Mouse (Mus musculus) midbrain, embryonic 10.5 days (tissue): Measurements from ENCODE around the gene Zmym1. TPM values are rescaled to one million over a fixed set of nuclear protein-coding genes. Genes with fewer than 3 reads are reported as not detected.
"Not testable (repeated sequence)": the region's sequence is repeated elsewhere in the genome, so short reads cannot be mapped to it uniquely, and the experiment has no call there.

Experiments used
- DNase-seq: peaks from one replicate; pipeline ENCODE4 v3.0.0-alpha.2; 2017; ENCODE audit warnings: low spot score
- H3K27ac ChIP-seq: fragments of 300-500 bp; sonication (generic); replicated peaks from 2 replicates; pipeline ENCODE4 v1.5.1; 2016; ENCODE audit warnings: mild to moderate bottlenecking
- H3K27me3 ChIP-seq: fragments of 300-500 bp; sonication (generic); 2 replicates; pipeline ENCODE4 v1.6.1; 2016; ENCODE audit warnings: low read depth, mild to moderate bottlenecking; ENCODE audit not compliant: poor library complexity, severe bottlenecking
- H3K36me3 ChIP-seq: fragments of 300-500 bp; sonication (generic); 2 replicates; pipeline ENCODE4 v1.6.1; 2016; ENCODE audit warnings: mild to moderate bottlenecking, moderate library complexity
- H3K4me1 ChIP-seq: fragments of 300-500 bp; sonication (generic); 2 replicates; pipeline ENCODE4 v1.6.1; 2016
- H3K4me3 ChIP-seq: fragments of 300-500 bp; sonication (generic); 2 replicates; pipeline ENCODE4 v1.5.1; 2016; ENCODE audit warnings: mild to moderate bottlenecking, moderate library complexity
- H3K9me3 ChIP-seq: fragments of 300-500 bp; sonication (generic); replicated peaks from 2 replicates; pipeline ENCODE4 v1.6.1; 2016; ENCODE audit warnings: mild to moderate bottlenecking
- WGBS: fragments of 180-500 bp; shearing (Covaris S2); methylation state at CpG from one replicate; pipeline ENCODE4 v1.1.7; 2016; 5-methylcytosine and 5-hydroxymethylcytosine counted together
- polyA plus RNA-seq: library from polyadenylated mRNA; unstranded; fragments of >200 nt; fragmentation: Nextera tagmentation; extraction: Ambion mirVana; gene quantifications from 2 replicates; pipeline ENCODE4 v1.2.1, GENCODE M21; 2016

Gene Zmym1
- polyA plus RNA-seq, result 34.7 and 38.5 TPM in 2 replicates

- no peaks in the 10 kb centered on the region; the same call in 1 of the 2 replicates for H3K9me3 ChIP-seq
- H3K27ac ChIP-seq, result peak within 1 kb of the TSS; percentile 90
- peaks cover 11% of the 10 kb centered on the region for H3K4me1 ChIP-seq
- under 1% methylated on average over 38 of the region's 38 CpGs for WGBS
- peak; percentile 90 for DNase-seq
- H3K27me3 ChIP-seq, result no peaks in the 10 kb centered on the region
- peak within 1 kb of the TSS; percentile 88 for H3K4me3 ChIP-seq
- peaks cover 38% of the 10 kb centered on the region for H3K36me3 ChIP-seq
Observed at GRCm38 (mm10) chr4:127060585-127061290, at the start of gene Zmym1. Gene Zmym1 (minus strand): TSS chr4:127061152.

DNA sequence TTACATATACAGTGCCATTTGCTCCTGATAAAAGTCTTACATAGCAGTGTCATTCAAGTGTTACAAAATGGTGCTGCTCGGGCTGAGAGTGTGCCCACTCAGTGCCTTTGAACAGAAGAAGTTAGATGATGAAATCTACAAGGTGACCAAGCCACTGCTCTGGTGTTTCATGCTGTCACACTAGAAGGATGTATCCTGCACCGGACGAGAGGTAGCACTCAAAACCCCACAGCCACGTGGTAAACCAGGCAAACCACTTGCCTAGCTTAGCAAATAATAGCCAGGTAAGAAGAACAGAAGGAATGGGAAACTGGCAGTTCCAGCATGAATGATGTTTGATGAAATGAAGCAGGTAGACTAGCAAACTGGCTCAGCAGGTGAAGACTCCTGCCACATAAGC lies 49.6 kb upstream of the Zmym1 start:
- Histone ChIP-seq H3K27ac (no peak overlapping the region), H3K4me1 (no peaks in the 10 kb centered on the region), H3K4me3 (no peak overlapping the region), H3K27me3 (no peaks in the 10 kb centered on the region), H3K36me3 (peaks cover 30% of the 10 kb centered on the region), H3K9me3 (0 out of 2 replicates have a peak, but pooled peaks cover 3% of the 10 kb centered on the region)
- 82% methylated on average over 4 of the region's 4 CpGs for WGBS
- no peak for DNase-seq

DNA sequence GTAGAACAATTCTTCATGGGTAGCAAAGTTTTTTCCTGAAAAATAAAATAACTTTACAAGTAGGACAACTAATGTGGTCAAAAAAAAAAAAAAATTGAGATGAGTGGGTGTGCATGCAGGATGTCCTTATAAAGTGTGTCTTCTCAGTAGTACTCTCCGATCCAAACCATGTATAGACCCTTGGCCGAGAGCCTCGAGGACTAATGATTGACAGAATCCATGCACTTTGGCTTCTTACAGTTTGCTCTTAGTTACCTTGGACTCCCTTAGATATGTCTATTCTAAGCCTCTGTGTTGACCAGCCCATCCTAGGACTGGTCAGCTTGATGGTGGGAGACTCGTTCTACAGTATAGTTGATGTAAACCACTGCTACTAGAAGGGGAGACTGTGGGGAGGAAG lies 46.6 kb upstream of the Zmym1 start:
- H3K4me1 ChIP-seq, result no peaks in the 10 kb centered on the region
- no peaks in the 10 kb centered on the region for H3K27me3 ChIP-seq
- no peak overlapping the region for H3K4me3 ChIP-seq
- whole genome bisulfite sequencing, result 93% methylated on average over 4 of the region's 4 CpGs
- 0 out of 2 replicates have a peak, but pooled peaks cover 3% of the 10 kb centered on the region for H3K9me3 ChIP-seq
- no peak overlapping the region for H3K27ac ChIP-seq
- DNase-seq, result no peak
- peaks cover 36% of the 10 kb centered on the region for H3K36me3 ChIP-seq

- WGBS, result 92% methylated on average over 1 of the region's 2 CpGs
- H3K4me1 ChIP-seq, result not testable (repeated sequence)
Observed at GRCm38 (mm10) chr4:127099552-127099951, 38.6 kb upstream of the Zmym1 start.

DNA sequence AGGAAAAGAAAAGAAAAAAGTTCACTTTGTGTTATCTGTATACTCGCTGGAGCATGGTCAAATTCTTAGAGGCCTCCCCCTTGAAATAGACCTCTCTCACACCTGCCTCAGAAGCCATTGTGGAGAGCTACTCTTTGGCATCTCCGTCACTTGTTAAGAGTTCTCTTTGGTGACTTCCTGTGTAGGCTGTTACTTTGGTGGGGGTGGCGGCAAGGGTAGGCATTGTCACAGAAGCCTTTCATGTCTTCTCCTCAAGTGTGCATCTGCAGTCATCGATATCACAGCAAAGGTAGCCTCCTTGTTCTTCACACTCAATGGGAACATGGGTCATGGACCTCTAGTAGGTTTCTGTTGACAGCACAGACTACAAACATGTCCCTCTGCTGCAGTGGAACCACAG lies 34.1 kb upstream of the Zmym1 start:
- H3K9me3 ChIP-seq, result no peaks in the 10 kb centered on the region
- 89% methylated on average over 4 of the region's 4 CpGs for WGBS
- H3K27me3 ChIP-seq, result no peaks in the 10 kb centered on the region
- H3K36me3 ChIP-seq, result peaks cover 30% of the 10 kb centered on the region
- no peak for DNase-seq
- H3K27ac ChIP-seq, result no peak overlapping the region
- no peaks in the 10 kb centered on the region for H3K4me1 ChIP-seq
- H3K4me3 ChIP-seq, result no peak overlapping the region

More at GRCm38 (mm10) chr4:127099552-127099951, 38.6 kb upstream of the Zmym1 start:
- not testable (repeated sequence) for H3K27me3 ChIP-seq, DNase-seq, H3K9me3 ChIP-seq, H3K4me3 ChIP-seq, H3K27ac ChIP-seq
- peaks cover 23% of the 10 kb centered on the region for H3K36me3 ChIP-seq

DNA sequence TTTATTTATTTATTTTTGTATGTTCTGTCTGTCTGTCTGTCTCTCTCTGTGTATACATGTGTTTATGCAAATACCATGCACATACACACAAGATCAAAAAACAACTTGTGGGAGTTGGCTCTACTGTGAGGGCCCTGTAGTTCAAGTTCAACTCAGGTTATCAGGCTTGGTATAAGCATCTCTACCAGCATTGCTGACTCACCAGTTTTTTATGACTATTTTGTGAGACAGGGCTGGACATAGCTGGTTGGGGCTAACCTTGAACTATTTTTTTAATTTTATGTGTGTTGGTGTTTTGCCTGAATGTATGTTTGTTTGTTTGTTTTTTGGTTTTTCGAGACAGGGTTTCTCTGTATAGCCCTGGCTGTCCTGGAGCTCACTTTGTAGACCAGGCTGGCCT lies 30.2 kb upstream of the Zmym1 start:
- H3K4me3 ChIP-seq, result no peak overlapping the region
- no peak for DNase-seq
- H3K4me1 ChIP-seq, result no peaks in the 10 kb centered on the region
- H3K9me3 ChIP-seq, result no peaks in the 10 kb centered on the region
- peaks cover 52% of the 10 kb centered on the region for H3K36me3 ChIP-seq
- H3K27ac ChIP-seq, result no peak overlapping the region
- H3K27me3 ChIP-seq, result no peaks in the 10 kb centered on the region
- 84% methylated on average over 1 of the region's 1 CpGs for WGBS

DNA sequence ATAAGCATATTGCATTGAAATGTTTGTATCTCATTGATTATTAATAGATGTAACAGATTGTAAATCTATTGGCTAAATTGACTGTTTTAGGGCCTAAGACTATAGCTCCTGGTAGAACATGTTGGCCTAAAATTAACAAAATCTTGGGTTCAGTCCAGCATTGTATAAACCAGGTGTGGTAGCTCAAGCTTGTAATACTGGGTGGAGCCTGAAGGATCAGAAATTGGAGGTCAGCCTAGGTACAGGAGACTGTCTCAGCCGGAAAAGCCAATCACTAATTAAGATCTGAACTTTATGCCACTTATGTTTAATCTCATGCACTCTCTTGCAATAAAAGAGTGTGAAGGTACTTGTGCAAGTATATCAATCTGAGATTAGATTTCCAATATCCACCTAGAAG lies 24.8 kb upstream of the Zmym1 start:
- WGBS, result 88% methylated on average over 1 of the region's 1 CpGs
- DNase-seq, result no peak
- H3K4me1 ChIP-seq, result no peaks in the 10 kb centered on the region
- H3K27ac ChIP-seq, result no peak overlapping the region
- H3K4me3 ChIP-seq, result no peak overlapping the region
- no peaks in the 10 kb centered on the region for H3K27me3 ChIP-seq
- H3K36me3 ChIP-seq, result peaks cover 32% of the 10 kb centered on the region
- H3K9me3 ChIP-seq, result no peaks in the 10 kb centered on the region

- 87% methylated on average over 2 of the region's 2 CpGs for WGBS
- no peak for DNase-seq
Observed at GRCm38 (mm10) chr4:127083131-127083530, 22.2 kb upstream of the Zmym1 start.

DNA sequence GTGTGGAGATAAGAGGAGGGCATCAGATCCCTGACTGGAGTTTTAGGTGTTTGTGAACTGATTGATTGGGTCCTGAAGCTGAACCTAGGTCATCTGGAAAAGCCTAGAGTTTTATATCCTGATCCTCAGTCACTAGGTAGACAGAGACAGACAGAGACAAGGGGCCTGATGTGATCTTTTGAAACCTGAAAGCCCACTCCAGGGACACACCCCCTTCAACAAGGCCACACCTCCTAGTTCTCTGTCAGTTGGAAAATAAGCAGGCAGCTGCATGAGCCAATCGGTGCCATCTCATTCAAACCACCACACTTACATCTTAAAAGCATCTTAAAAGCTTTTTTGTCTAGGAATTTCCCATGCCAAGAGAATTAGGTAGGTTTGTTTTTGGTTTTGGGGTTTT lies 19.9 kb upstream of the Zmym1 start:
- H3K27me3 ChIP-seq, result no peaks in the 10 kb centered on the region
- peaks cover 11% of the 10 kb centered on the region for H3K4me1 ChIP-seq
- DNase-seq, result no peak
- H3K27ac ChIP-seq, result no peak overlapping the region
- no peaks in the 10 kb centered on the region for H3K36me3 ChIP-seq
- WGBS, result 55% methylated on average over 1 of the region's 1 CpGs
- H3K9me3 ChIP-seq, result no peaks in the 10 kb centered on the region
- H3K4me3 ChIP-seq, result no peak overlapping the region

More at GRCm38 (mm10) chr4:127083131-127083530, 22.2 kb upstream of the Zmym1 start:
- peaks cover 8% of the 10 kb centered on the region; the same call in 1 of the 2 replicates for H3K36me3 ChIP-seq
- no peak overlapping the region for H3K4me3 ChIP-seq
- no peaks in the 10 kb centered on the region for H3K27me3 ChIP-seq
- no peaks in the 10 kb centered on the region for H3K9me3 ChIP-seq
- H3K4me1 ChIP-seq, result peaks cover 2% of the 10 kb centered on the region
- H3K27ac ChIP-seq, result no peak overlapping the region

DNA sequence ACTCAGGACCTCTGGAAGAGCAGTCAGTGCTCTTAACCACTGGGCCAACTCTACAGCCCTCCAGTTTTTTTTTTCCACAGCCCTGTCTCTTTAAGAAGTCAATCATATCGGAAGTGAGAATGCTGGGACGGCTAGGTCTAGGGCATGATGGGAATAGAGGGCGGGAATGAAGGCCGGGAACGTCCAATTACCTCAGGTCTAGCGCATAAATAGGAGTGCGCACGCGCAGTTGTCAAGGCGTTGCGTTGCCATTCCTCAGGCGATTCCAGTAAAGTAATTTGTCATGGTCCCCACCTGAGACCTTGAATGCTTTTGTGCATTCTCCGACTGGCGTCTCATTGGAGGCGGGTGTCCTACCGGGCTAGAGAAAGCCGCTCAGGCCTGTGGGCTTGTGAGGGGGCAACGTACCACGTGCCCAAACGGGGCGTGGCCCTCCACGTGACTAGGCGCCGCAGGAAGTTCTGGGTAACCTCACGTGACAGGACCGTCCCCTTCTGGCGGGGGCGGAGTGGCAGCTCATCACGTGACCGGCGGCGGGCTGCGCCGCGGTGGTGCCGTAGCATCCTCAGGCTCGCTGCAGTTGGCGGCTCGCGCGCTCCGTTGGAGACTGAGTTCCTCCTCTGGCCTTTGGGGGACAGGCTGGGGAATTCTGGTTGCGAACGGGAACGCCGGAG lies 16.1 kb upstream of the Zmym1 start, which contains the start of gene Zmym6:
Gene Zmym6, plus strand, starts transcription at position 509 of the 674 bp plus-strand sequence.
- H3K4me1 ChIP-seq, result peaks cover 11% of the 10 kb centered on the region
- H3K27ac ChIP-seq, result peak within 1 kb of the TSS; percentile 87
- no peaks in the 10 kb centered on the region for H3K36me3 ChIP-seq
- no peaks in the 10 kb centered on the region for H3K27me3 ChIP-seq
- DNase-seq, result peak; percentile 97
- peak within 1 kb of the TSS; percentile 64 for H3K4me3 ChIP-seq
- WGBS, result under 1% methylated on average over 46 of the region's 46 CpGs
- 0 out of 2 replicates have a peak, but pooled peaks cover 1% of the 10 kb centered on the region for H3K9me3 ChIP-seq

DNA sequence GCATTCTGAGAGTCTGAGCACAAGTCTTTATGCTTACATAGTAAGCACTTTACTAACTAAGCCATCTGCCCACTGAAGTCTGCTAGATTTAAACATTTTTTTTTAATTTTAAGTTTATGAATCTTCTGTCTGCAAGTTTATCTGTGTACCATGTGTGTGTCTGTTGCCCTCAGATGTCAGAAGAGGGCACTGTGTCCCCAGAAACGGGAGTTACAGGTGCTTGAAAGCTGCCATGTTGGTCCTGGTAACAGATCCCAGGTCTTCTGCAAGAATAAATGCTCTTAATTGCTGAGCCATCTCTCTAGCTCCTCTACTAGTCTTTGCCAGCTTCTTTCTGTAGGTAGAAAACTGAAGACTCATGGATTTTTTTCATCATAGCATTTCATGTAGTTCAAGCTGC lies 14.0 kb upstream of the Zmym1 start:
- H3K4me3 ChIP-seq, result no peak overlapping the region
- H3K4me1 ChIP-seq, result peaks cover 11% of the 10 kb centered on the region
- no peak for DNase-seq
- H3K36me3 ChIP-seq, result no peaks in the 10 kb centered on the region
- peaks cover 7% of the 10 kb centered on the region; the same call in 1 of the 2 replicates for H3K9me3 ChIP-seq
- H3K27me3 ChIP-seq, result no peaks in the 10 kb centered on the region
- no peak overlapping the region for H3K27ac ChIP-seq
- 74% methylated on average over 1 of the region's 1 CpGs for WGBS

- Histone ChIP-seq H3K9me3 (no peaks in the 10 kb centered on the region; the same call in 1 of the 2 replicates), H3K36me3 (peaks cover 6% of the 10 kb centered on the region), H3K4me3 (no peak overlapping the region), H3K27ac (no peak overlapping the region), H3K4me1 (peaks cover 11% of the 10 kb centered on the region), H3K27me3 (no peaks in the 10 kb centered on the region)
- no peak for DNase-seq
- 63% methylated on average over 1 of the region's 1 CpGs for WGBS
Observed at GRCm38 (mm10) chr4:127064051-127064450, 3.1 kb upstream of the Zmym1 start.
